Mouse (Mus musculus) kidney, adult 8-10 months (tissue): ENCODE results near the gene Tubb5.
"Not testable (repeated sequence)": the region's sequence is repeated elsewhere in the genome, so short reads cannot be mapped to it uniquely, and the experiment has no call there.

Experiments
- DNase-seq, 2 experiments: peaks; one replicate each; pipeline ENCODE4 v3.0.0; 2022

Tubb5 gene

GRCm38 (mm10) chr17:35859835-35860234 is 21.7 kb upstream of the Tubb5 start:
- DNase-seq = no peak

DNA sequence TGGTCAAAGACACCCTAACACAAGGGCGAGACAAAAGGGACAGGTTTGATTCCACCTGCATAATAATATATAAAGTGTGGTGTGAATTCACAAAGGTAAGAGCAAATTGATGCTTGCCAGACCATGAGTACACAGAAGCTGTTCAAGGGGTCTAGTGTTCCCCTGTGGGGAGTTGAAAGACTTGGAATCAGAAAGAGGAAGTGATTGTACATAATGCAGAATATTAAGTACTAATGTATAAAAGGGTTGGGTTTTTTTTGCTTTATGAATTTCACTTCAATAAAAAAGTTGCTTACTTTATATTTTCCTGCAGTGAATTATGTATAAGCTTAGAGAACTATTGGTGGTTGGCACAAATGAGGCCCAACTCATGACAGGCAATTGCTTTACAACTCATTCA is 21.3 kb upstream of the Tubb5 start:
- DNase-seq = no peak

GRCm38 (mm10) chr17:35850974-35851373 is 12.9 kb upstream of the Tubb5 start:
- no peak for DNase-seq

DNA sequence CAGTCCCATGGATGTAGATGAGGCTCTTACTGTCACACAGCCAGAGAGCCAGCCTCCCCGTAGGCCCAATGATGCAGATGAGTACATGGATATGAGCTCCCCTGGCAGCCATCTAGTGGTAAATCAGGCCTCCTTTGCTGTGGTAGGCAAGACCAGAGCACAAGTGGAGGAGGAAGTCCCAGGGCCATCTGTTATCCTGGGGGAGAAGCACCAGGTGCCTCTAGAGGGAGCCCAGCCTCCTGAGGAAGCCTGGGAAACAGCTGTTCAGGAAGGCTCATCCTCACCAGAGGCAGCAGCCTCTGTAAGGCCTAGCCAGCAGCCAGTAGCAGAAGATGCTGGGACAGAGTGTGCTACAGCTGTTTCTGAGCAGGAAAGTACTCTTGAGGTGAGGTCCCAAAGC is 10.0 kb upstream of the Tubb5 start:
- no peak for DNase-seq

GRCm38 (mm10) chr17:35843514-35843913 is 5.4 kb upstream of the Tubb5 start:
- DNase-seq = no peak

DNA sequence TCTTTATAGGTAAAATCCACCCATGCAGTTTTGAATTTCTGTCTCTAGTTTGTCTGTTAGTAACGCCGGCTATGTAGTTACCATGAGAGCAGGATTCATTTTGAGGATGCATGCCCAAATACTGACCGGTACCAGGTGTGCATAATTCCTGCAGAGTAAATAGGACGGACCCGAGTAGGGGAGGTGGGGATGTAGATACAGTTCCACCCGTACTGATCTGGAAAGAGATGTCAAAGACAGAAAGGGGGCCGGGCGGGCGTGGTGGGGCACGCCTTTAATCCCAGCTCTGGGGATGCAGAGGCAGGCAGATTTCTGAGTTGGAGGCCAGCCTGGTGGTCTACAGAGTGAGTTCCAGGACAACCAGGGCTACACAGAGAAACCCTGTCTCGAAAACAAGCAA is 3.9 kb upstream of the Tubb5 start:
- no peak for DNase-seq

GRCm38 (mm10) chr17:35841076-35841950 is 3.2 kb upstream of the Tubb5 start, which contains the start of gene Mdc1:
Gene Mdc1, plus strand, starts transcription at chr17:35841515.
- peak; percentile 100 for DNase-seq

- no peak for DNase-seq
These were observed 2.5 kb upstream of the Tubb5 start for GRCm38 (mm10) chr17:35840561-35840960.

GRCm38 (mm10) chr17:35839002-35839401 is 896 bp upstream of the Tubb5 start:
- DNase-seq = not testable (repeated sequence)

- DNase-seq = no peak
These were observed 464 bp upstream of the Tubb5 start for GRCm38 (mm10) chr17:35838570-35838969.

DNA sequence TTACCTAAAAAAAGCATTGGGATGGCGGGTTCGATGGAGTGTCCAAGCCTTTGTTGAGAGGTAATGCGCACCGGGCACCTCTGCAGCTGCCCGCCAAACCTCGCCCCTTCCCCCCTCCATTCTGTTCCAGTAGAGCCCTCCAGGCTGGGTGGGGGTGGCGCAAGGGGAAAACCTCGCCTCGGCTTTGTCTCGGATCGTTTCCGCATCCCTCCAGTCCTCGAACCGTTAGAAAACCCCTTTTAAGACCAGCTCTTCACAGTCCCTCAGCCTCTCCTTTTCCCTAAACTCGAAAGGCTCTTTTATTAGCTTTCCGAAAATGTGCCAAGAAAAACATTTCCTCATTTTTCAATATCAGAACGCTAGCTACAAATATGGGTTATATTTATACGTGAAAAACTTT is 619 bp downstream of the Tubb5 start:
- DNase-seq = no peak

- peak; percentile 75 to 79 for DNase-seq
These were observed 1.1 kb downstream of the Tubb5 start for GRCm38 (mm10) chr17:35836991-35837422.

GRCm38 (mm10) chr17:35836178-35836965 is 1.7 kb downstream of the Tubb5 start:
- peak; percentile 92 to 95 for DNase-seq

DNA sequence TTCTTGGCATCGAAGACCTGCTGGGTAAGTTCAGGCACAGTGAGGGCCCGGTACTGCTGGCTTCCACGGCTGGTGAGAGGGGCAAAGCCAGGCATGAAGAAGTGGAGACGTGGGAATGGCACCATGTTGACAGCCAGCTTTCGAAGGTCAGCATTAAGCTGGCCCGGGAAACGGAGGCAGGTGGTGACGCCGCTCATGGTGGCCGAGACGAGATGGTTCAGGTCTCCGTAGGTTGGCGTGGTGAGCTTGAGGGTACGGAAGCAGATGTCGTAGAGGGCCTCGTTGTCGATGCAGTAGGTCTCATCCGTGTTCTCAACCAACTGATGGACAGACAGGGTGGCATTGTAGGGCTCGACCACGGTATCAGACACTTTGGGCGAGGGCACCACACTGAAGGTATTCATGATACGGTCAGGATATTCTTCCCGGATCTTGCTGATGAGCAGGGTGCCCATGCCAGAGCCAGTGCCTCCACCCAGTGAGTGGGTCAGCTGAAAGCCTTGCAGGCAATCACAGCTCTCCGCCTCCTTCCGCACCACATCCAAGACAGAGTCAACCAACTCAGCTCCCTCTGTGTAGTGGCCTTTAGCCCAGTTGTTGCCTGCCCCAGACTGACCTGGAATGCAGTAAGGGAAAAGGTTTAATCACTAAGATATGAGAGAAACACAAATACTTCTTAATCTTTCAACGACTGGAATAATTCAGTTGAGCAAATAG is 2.5 kb downstream of the Tubb5 start:
- no peak for DNase-seq

- no peak for DNase-seq
These were observed 3.2 kb downstream of the Tubb5 start for GRCm38 (mm10) chr17:35834696-35835422.

GRCm38 (mm10) chr17:35833894-35834293 is 4.2 kb downstream of the Tubb5 start:
- DNase-seq = no peak

DNA sequence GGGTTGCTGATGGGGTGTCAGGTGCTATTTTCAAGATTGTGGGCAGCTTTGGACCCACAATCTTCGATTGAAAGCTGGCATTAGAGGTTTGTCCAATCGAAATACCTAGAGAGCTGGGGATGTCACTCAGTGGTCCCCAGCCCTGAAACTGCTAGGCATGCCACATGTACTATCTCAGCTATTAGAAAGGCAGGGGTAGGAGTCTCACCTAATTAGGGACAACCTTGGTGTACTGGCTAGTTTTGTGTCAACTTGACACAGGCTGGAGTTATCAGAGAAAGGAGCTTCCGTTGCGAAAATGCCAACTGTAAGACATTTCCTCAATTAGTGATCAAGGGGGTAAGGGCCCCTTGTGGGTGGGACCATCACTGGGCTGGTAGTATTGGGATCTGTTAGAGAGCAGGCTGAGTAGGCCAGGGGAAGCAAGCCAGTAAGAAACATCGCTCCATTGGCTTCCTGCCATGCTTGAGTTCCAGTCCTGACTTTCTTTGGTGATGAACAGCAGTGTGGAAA is 4.8 kb downstream of the Tubb5 start:
- no peak for DNase-seq

GRCm38 (mm10) chr17:35832400-35833238 is 5.5 kb downstream of the Tubb5 start:
- DNase-seq = no peak

- peak; percentile 86 to 91 for DNase-seq
These were observed 8.4 kb downstream of the Tubb5 start for GRCm38 (mm10) chr17:35829737-35830136.

- DNase-seq = no peak
These were observed 12.8 kb downstream of the Tubb5 start for GRCm38 (mm10) chr17:35825109-35825850.
